Mouse (Mus musculus): ENCODE measurements around the gene Ubash3a. TPM values are rescaled to one million over a fixed set of nuclear protein-coding genes. Genes with fewer than 3 reads are reported as not detected.

The Ubash3a gene
- polyA plus RNA-seq, 1 experiment = not detected

DNA sequence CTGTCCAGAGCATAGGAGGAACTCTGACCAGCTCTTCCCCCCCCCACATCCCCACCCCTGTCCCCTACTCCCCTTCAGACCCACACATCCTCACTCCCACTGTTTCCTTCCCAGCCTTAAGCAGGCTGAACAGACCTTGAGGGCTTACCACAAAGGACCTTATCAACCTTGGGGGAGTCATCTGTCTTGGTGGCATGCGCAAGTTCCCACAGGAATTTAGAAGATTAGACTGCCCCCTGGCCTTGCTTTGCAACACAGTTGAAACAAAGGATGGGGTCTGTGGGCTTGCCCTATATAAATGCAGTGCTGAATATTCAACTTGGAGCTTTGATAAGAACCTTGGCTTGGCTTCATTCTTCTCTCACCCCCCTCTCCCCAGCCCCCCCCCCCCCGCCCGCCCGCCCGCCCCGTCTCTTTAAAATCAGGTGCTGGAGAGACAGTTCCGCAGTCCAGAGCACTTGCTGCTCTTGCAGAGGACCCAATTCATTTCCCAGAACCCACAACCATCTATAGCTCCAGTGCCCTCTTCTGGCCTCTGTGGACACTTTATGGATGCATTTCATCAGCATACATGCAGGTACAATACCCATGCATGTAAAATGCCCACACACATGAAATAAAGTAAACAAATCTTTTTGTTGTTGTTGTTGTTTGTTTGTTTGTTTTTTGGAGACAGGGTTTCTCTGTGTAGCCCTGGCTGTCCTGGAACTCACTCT, 63.6 kb downstream of the Ubash3a start:
- Histone ChIP-seq H3ac (ENCODE audit: control insufficient read depth, insufficient read length) (no peak overlapping the region), H3K27me3 (ENCODE audit: control insufficient read depth, insufficient read depth, insufficient read length) (no peaks in the 10 kb centered on the region), H3K4me3 (no peak overlapping the region), H3K79me2 (ENCODE audit: control insufficient read depth, insufficient read depth) (no peaks in the 10 kb centered on the region), H3K36me3 (ENCODE audit: control insufficient read depth, insufficient read depth) (no peaks in the 10 kb centered on the region), H3K4me2 (ENCODE audit: low read depth) (no peak overlapping the region)
- TF ChIP-seq REST (IDR thresholded peaks at IDR 0.05; ENCODE audit: insufficient read depth, insufficient read length) (no peak), MYOG (IDR thresholded peaks at IDR 0.05; ENCODE audit: control insufficient read depth in 1 of 3, insufficient read depth in 1 of 3, insufficient read length in 2 of 3, low read depth in 2 of 3) (no peak), SRF (IDR thresholded peaks at IDR 0.05; ENCODE audit: control insufficient read depth, insufficient read length, low read depth) (no peak), POLR2A (IDR thresholded peaks at IDR 0.05; ENCODE audit: insufficient read length, low read depth) (no peak), CEBPB (IDR thresholded peaks at IDR 0.05; ENCODE audit: insufficient read depth, poor library complexity, severe bottlenecking) (no peak), MAX (IDR thresholded peaks at IDR 0.05; ENCODE audit: low read depth) (no peak), TCF3 (IDR thresholded peaks at IDR 0.05; ENCODE audit: insufficient read length, low read depth) (no peak), E2F4 (IDR thresholded peaks at IDR 0.05; ENCODE audit: insufficient read depth) (no peak), MYOD1 (IDR thresholded peaks at IDR 0.05; ENCODE audit: control insufficient read depth in 1 of 3, insufficient read length in 2 of 3, low read depth in 2 of 3) (no peak), POLR2AphosphoS2 (IDR thresholded peaks at IDR 0.05; ENCODE audit: insufficient read length, low read depth) (no peak), USF1 (IDR thresholded peaks at IDR 0.05; ENCODE audit: low read depth) (no peak), TCF12 (IDR thresholded peaks at IDR 0.05; ENCODE audit: insufficient read depth, poor library complexity, severe bottlenecking) (no peak)

DNA sequence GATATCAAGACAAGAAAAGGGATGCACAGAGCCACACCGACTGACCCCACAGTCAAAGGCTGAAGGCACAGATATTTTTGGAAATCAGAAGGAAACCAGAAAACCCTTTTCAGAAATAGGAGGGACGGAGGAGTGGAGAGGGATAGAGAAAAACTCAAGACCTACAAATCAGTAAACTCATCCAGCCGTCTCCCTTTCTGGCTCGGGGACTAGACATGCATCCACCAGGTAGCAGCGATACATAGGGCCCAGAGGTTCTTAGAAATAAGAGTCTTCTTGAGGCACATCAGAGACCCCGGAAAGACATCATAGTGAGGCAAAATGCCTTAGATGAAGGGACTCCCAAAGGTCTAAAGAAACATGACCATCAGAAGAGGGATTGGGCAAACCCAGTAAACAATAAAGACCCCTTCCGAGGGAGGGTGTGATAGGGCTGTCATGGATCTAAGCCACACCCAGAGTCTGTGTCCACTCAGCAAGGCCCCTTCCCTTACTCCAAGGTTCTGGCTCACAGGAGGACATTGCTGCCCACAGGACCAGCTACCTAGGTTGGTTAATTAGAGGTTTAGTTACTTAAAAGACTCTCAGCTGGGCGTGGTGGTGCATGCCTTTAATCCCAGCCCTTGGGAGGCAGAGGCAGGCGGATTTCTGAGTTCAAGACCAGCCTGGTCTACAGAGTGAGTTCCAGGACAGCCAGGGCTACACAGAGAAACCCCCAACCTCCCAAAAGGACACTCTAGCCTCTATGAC, 64.9 kb downstream of the Ubash3a start:
- Histone ChIP-seq H3K27me3 (ENCODE audit: control insufficient read depth, insufficient read depth, insufficient read length) (no peaks in the 10 kb centered on the region), H3K79me2 (ENCODE audit: control insufficient read depth, insufficient read depth) (no peaks in the 10 kb centered on the region), H3ac (ENCODE audit: control insufficient read depth, insufficient read length) (no peak overlapping the region), H3K4me2 (ENCODE audit: low read depth) (no peak overlapping the region), H3K36me3 (ENCODE audit: control insufficient read depth, insufficient read depth) (no peaks in the 10 kb centered on the region), H3K4me3 (no peak overlapping the region)
- TF ChIP-seq MAX (IDR thresholded peaks at IDR 0.05; ENCODE audit: low read depth) (no peak), POLR2AphosphoS2 (IDR thresholded peaks at IDR 0.05; ENCODE audit: insufficient read length, low read depth) (no peak), SRF (IDR thresholded peaks at IDR 0.05; ENCODE audit: control insufficient read depth, insufficient read length, low read depth) (no peak), E2F4 (IDR thresholded peaks at IDR 0.05; ENCODE audit: insufficient read depth) (no peak), MYOD1 (IDR thresholded peaks at IDR 0.05; ENCODE audit: control insufficient read depth in 1 of 3, insufficient read length in 2 of 3, low read depth in 2 of 3) (no peak), REST (IDR thresholded peaks at IDR 0.05; ENCODE audit: insufficient read depth, insufficient read length) (no peak), TCF12 (IDR thresholded peaks at IDR 0.05; ENCODE audit: insufficient read depth, poor library complexity, severe bottlenecking) (no peak), USF1 (IDR thresholded peaks at IDR 0.05; ENCODE audit: low read depth) (no peak), TCF3 (IDR thresholded peaks at IDR 0.05; ENCODE audit: insufficient read length, low read depth) (no peak), POLR2A (IDR thresholded peaks at IDR 0.05; ENCODE audit: insufficient read length, low read depth) (no peak), MYOG (IDR thresholded peaks at IDR 0.05; ENCODE audit: control insufficient read depth in 1 of 3, insufficient read depth in 1 of 3, insufficient read length in 2 of 3, low read depth in 2 of 3) (no peak), CEBPB (IDR thresholded peaks at IDR 0.05; ENCODE audit: insufficient read depth, poor library complexity, severe bottlenecking) (no peak)

DNA sequence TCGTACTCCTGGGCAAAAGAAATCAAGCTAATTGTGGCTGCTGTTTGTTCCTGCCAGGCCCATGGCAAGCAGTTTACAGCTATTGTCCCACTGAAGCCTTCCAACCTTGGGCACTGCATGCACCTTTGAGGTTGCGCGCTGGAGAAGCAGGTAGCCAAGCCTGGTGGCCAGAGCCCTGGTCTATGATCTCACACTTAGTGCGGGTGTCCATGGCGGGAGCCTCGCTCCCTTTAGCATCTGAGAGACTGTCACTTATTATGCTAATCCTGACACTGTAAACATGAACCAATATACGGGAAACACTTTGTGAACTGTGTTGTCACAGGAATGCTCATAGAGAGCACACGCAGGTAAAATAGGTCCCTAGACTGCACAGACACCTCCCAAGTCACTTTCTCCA, 66.0 kb downstream of the Ubash3a start:
- Histone ChIP-seq H3K27me3 (ENCODE audit: control insufficient read depth, insufficient read depth, insufficient read length) (no peaks in the 10 kb centered on the region), H3K4me2 (ENCODE audit: low read depth) (no peak overlapping the region), H3K79me2 (ENCODE audit: control insufficient read depth, insufficient read depth) (no peaks in the 10 kb centered on the region), H3K4me3 (no peak overlapping the region), H3K36me3 (ENCODE audit: control insufficient read depth, insufficient read depth) (no peaks in the 10 kb centered on the region), H3ac (ENCODE audit: control insufficient read depth, insufficient read length) (no peak overlapping the region)
- TF ChIP-seq MYOG (IDR thresholded peaks at IDR 0.05; ENCODE audit: control insufficient read depth in 1 of 3, insufficient read depth in 1 of 3, insufficient read length in 2 of 3, low read depth in 2 of 3) = no peak

- H3K36me3 ChIP-seq (ENCODE audit: control insufficient read depth, insufficient read depth) = no peaks in the 10 kb centered on the region
- TF ChIP-seq REST (IDR thresholded peaks at IDR 0.05; ENCODE audit: insufficient read depth, insufficient read length) (no peak), MYOD1 (IDR thresholded peaks at IDR 0.05; ENCODE audit: control insufficient read depth in 1 of 3, insufficient read length in 2 of 3, low read depth in 2 of 3) (no peak), TCF12 (IDR thresholded peaks at IDR 0.05; ENCODE audit: insufficient read depth, poor library complexity, severe bottlenecking) (no peak), CEBPB (IDR thresholded peaks at IDR 0.05; ENCODE audit: insufficient read depth, poor library complexity, severe bottlenecking) (no peak), MYOG (IDR thresholded peaks at IDR 0.05; ENCODE audit: control insufficient read depth in 1 of 3, insufficient read depth in 1 of 3, insufficient read length in 2 of 3, low read depth in 2 of 3) (no peak)
- no peak overlapping the region for H3ac ChIP-seq (ENCODE audit: control insufficient read depth, insufficient read length)
- H3K79me2 ChIP-seq (ENCODE audit: control insufficient read depth, insufficient read depth) = no peaks in the 10 kb centered on the region
- no peak overlapping the region for H3K4me3 ChIP-seq
- H3K27me3 ChIP-seq (ENCODE audit: control insufficient read depth, insufficient read depth, insufficient read length) = no peaks in the 10 kb centered on the region
- no peak overlapping the region for H3K4me2 ChIP-seq (ENCODE audit: low read depth)
Observed at GRCm38 (mm10) chr17:31275181-31275580, 67.5 kb downstream of the Ubash3a start.
